Mouse (Mus musculus) embryo, embryonic 11.5 days (tissue): Measurements from ENCODE around the gene Gm16405.
"Not testable (repeated sequence)": the region's sequence is repeated elsewhere in the genome, so short reads cannot be mapped to it uniquely, and the experiment has no call there.

Source experiments
- DNase-seq: peaks from one replicate; pipeline ENCODE4 v3.0.0-alpha.2; 2012; ENCODE audit warnings: low read depth, low spot score

Gene Gm16405

GRCm38 (mm10) chrX:54530908-54531307 is at the start of gene Gm16405:
Gene Gm16405 (plus strand): TSS chrX:54531208.
- not testable (repeated sequence) for DNase-seq
